Mouse (Mus musculus) embryonic facial prominence, embryonic 15.5 days (tissue): Measurements from ENCODE around the gene Sh3rf3. TPM values are rescaled to one million over a fixed set of nuclear protein-coding genes. Genes with fewer than 3 reads are reported as not detected.

Source experiments
- ATAC-seq: fragments of 200-750 bp; cut with Nextera tagmentation; 2 replicates; pipeline ENCODE4 v1.8.0; 2017; ENCODE audit warnings: low read depth, moderate TSS enrichment; ENCODE audit not compliant: insufficient number of reproducible peaks, low FRiP score, low TSS enrichment
- H3K27ac ChIP-seq: fragments of 300-500 bp; sonication (generic); replicated peaks from 2 replicates; pipeline ENCODE4 v1.5.1; 2015; ENCODE audit warnings: mild to moderate bottlenecking, inconsistent platforms
- H3K27me3 ChIP-seq: fragments of 300-500 bp; sonication (generic); 2 replicates; pipeline ENCODE4 v1.6.1; 2015; ENCODE audit warnings: inconsistent platforms
- H3K36me3 ChIP-seq: fragments of 300-500 bp; sonication (generic); 2 replicates; pipeline ENCODE4 v1.6.1; 2015; ENCODE audit warnings: mild to moderate bottlenecking, inconsistent platforms
- H3K4me1 ChIP-seq: fragments of 300-500 bp; sonication (generic); 2 replicates; pipeline ENCODE4 v1.6.1; 2015; ENCODE audit warnings: inconsistent platforms
- H3K4me2 ChIP-seq: fragments of 300-500 bp; sonication (generic); replicated peaks from 2 replicates; pipeline ENCODE4 v1.6.1; 2015; ENCODE audit warnings: mild to moderate bottlenecking, inconsistent platforms
- H3K4me3 ChIP-seq: fragments of 300-500 bp; sonication (generic); replicated peaks from 2 replicates; pipeline ENCODE4 v1.5.1; 2015; ENCODE audit warnings: mild to moderate bottlenecking, inconsistent platforms
- H3K9ac ChIP-seq: fragments of 300-500 bp; sonication (generic); 2 replicates; pipeline ENCODE4 v1.6.1; 2015; ENCODE audit warnings: inconsistent platforms
- H3K9me3 ChIP-seq: fragments of 300-500 bp; sonication (generic); replicated peaks from 2 replicates; pipeline ENCODE4 v1.6.1; 2016; ENCODE audit warnings: inconsistent platforms
- WGBS: fragments of 180-500 bp; shearing (Covaris S2); methylation state at CpG from one replicate; pipeline ENCODE4 v1.1.7; 2015; 5-methylcytosine and 5-hydroxymethylcytosine counted together
- microRNA-seq: library from miRNA; unstranded; fragments of <30 nt; microRNA quantifications from one replicate; pipeline ENCODE4, GENCODE M21; 2016; ENCODE audit warnings: borderline number of aligned reads
- polyA plus RNA-seq: library from polyadenylated mRNA; unstranded; fragments of >200 nt; fragmentation: Nextera tagmentation; extraction: Ambion mirVana; gene quantifications from 2 replicates; pipeline ENCODE4 v1.2.1, GENCODE M21; 2015

Gene Sh3rf3
- polyA plus RNA-seq, 1 experiment from 2014 or later = 3.1 TPM

- Histone ChIP-seq H3K4me2 (no peak overlapping the region), H3K27me3 (no peaks in the 10 kb centered on the region), H3K4me1 (no peaks in the 10 kb centered on the region), H3K9me3 (no peaks in the 10 kb centered on the region), H3K36me3 (no peaks in the 10 kb centered on the region), H3K9ac (no peak overlapping the region), H3K4me3 (no peak overlapping the region), H3K27ac (no peak overlapping the region)
- 75% methylated on average over 3 of the region's 3 CpGs for WGBS
- ATAC-seq = no peak
Observed at GRCm38 (mm10) chr10:59182306-59182705, 369.1 kb downstream of the Sh3rf3 start.

Small RNA genes within 50 kb of the gene (microRNA-seq; reads per million reads assigned to microRNA genes)
- not detected for gene Gm27672

Other genes with a start within 250 kb of the Sh3rf3 start
- 2.8 and 3.0 TPM in 2 replicates for gene Edar, start 137.7 kb upstream of the Sh3rf3 start, polyA plus RNA-seq
- gene Gm17542, start 95.1 kb upstream of the Sh3rf3 start, polyA plus RNA-seq = not detected in 2 replicates